Mouse (Mus musculus): Measurements from ENCODE around the gene Slit2.
"Not testable (repeated sequence)": the region's sequence is repeated elsewhere in the genome, so short reads cannot be mapped to it uniquely, and the experiment has no call there.

Slit2 gene

GRCm38 (mm10) chr5:48235270-48235669 is 252.3 kb downstream of the Slit2 start:
- DNase-seq: no peak

- DNase-seq: not testable (repeated sequence)
These were observed 257.8 kb downstream of the Slit2 start for GRCm38 (mm10) chr5:48240751-48241150.

GRCm38 (mm10) chr5:48248327-48248726 is 265.4 kb downstream of the Slit2 start:
- DNase-seq: no peak

GRCm38 (mm10) chr5:48277561-48277960 is 294.6 kb downstream of the Slit2 start:
- DNase-seq: no peak

- no peak for DNase-seq
These were observed 318.2 kb downstream of the Slit2 start for GRCm38 (mm10) chr5:48301186-48301585.

- DNase-seq: no peak
These were observed 332.2 kb downstream of the Slit2 start for GRCm38 (mm10) chr5:48315057-48315602.

- DNase-seq: no peak
These were observed 337.7 kb downstream of the Slit2 start for GRCm38 (mm10) chr5:48320597-48320996.

- no peak for DNase-seq
These were observed 343.3 kb downstream of the Slit2 start for GRCm38 (mm10) chr5:48326221-48326620.

- DNase-seq: no peak
These were observed 344.7 kb downstream of the Slit2 start, which contains the start of gene 5730480H06Rik for GRCm38 (mm10) chr5:48327652-48328051. Gene 5730480H06Rik (plus strand): TSS chr5:48327952.

- no peak for DNase-seq
These were observed 346.8 kb downstream of the Slit2 start for GRCm38 (mm10) chr5:48329751-48330150.

- no peak for DNase-seq
These were observed 347.9 kb downstream of the Slit2 start for GRCm38 (mm10) chr5:48330817-48331216.

- no peak for DNase-seq
These were observed 348.5 kb downstream of the Slit2 start for GRCm38 (mm10) chr5:48331441-48331840.

- no peak for DNase-seq
These were observed 350.5 kb downstream of the Slit2 start for GRCm38 (mm10) chr5:48333407-48333806.

- no peak for DNase-seq
These were observed 351.1 kb downstream of the Slit2 start for GRCm38 (mm10) chr5:48333884-48334513.

- DNase-seq: no peak
These were observed 358.0 kb downstream of the Slit2 start for GRCm38 (mm10) chr5:48340808-48341433.

GRCm38 (mm10) chr5:48345095-48345982 is 362.4 kb downstream of the Slit2 start:
- no peak for DNase-seq

- DNase-seq: no peak
These were observed 363.2 kb downstream of the Slit2 start for GRCm38 (mm10) chr5:48345983-48346648.

GRCm38 (mm10) chr5:48349309-48349708 is 366.4 kb downstream of the Slit2 start:
- peak; percentile 12 to 28 for DNase-seq

Data from B cell, adult 2 months (primary cell).